ENCODE assay signal across 17 mouse cellular contexts in genomic region chr2:49861658-49862057, GRCm38 (mm10).
"Had no signal": no experiment of that assay in that cellular context is flagged by ENCODE, and none has a peak within 500 bp of the region (broad histone marks: within the 10 kb centered on the region; RNA-seq: fewer than 3 reads in every experiment).

No protein-coding gene starts in this region.

- H3K9ac ChIP-seq: intestine, embryonic 15.5 days; limb, embryonic 13.5 days; liver, embryonic 12.5 days; liver, embryonic 15.5 days; lung, embryonic 15.5 days had no signal

- H3K36me3 ChIP-seq: intestine, embryonic 15.5 days; limb, embryonic 10.5 days; limb, embryonic 13.5 days; liver, embryonic 12.5 days; liver, embryonic 15.5 days; lung, embryonic 15.5 days had no signal

- DNase-seq: kidney, adult 2 months; kidney, postnatal 36 days; layer of hippocampus, postnatal 36 days; liver; midbrain, embryonic 14.5 days; thymus, adult 18-20 months; thymus, postnatal 36 days had no signal

- H3K27ac ChIP-seq: intestine, embryonic 15.5 days; kidney, postnatal 0 days; limb, embryonic 10.5 days; limb, embryonic 13.5 days; liver, embryonic 12.5 days; liver, embryonic 15.5 days; lung, embryonic 15.5 days; macrophage had no signal

- H3K9me3 ChIP-seq: intestine, embryonic 15.5 days; limb, embryonic 10.5 days; limb, embryonic 13.5 days; liver, embryonic 12.5 days; liver, embryonic 15.5 days; lung, embryonic 15.5 days; megakaryocyte, embryonic 14.5 days had no signal

- H3K4me1 ChIP-seq: liver, embryonic 12.5 days; liver, embryonic 15.5 days; lung, embryonic 15.5 days; megakaryocyte, embryonic 14.5 days had no signal

- H3K4me3 ChIP-seq: intestine, embryonic 15.5 days; limb, embryonic 10.5 days; limb, embryonic 13.5 days; liver, embryonic 12.5 days; liver, embryonic 15.5 days; lung, embryonic 15.5 days; megakaryocyte, embryonic 14.5 days had no signal

- ATAC-seq: liver, embryonic 12.5 days had no signal

- H3K27me3 ChIP-seq: intestine, embryonic 15.5 days; liver, embryonic 15.5 days had no signal

- H3K4me2 ChIP-seq: limb, embryonic 13.5 days; liver, embryonic 12.5 days; liver, embryonic 15.5 days; midbrain, embryonic 11.5 days had no signal
